Mouse (Mus musculus): ENCODE data around the gene Oaz2. TPM values are rescaled to one million over a fixed set of nuclear protein-coding genes. Genes with fewer than 3 reads are reported as not detected.
A peak's percentile ranks its signal among the peaks of the same experiment; 100 is the strongest.
"Not testable (repeated sequence)": the region's sequence is repeated elsewhere in the genome, so short reads cannot be mapped to it uniquely, and the experiment has no call there.

The Oaz2 gene
- polyA plus RNA-seq, 1 experiment = 242 TPM

DNA sequence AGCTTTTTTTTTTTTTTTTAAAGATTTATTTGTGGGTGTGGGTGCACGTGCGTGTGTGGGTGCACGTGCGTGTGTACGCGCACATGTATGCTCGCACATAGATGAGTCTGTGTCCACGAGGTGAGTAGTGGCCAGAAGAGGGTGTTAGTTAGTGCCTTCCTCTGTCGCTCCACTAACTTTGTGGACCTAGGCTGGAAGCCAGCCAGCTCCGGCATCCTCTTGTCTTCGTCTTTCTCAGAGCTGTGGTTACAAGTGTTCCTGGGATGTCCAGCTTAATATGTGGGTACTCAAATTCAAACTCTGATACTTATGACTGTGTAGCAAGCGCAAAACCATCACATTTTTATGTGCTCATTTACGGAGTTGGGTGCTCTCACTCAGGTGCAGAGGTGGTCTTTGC is 19.1 kb upstream of the Oaz2 start:
- H3K4me1 ChIP-seq (ENCODE audit: control insufficient read depth, insufficient read depth, low read length) = no peaks in the 10 kb centered on the region; the same call in 1 of the 2 replicates
- no peak for DNase-seq
- TF ChIP-seq CTCF (IDR thresholded peaks at IDR 0.05; ENCODE audit: insufficient read depth, low read length) = no peak
- no peak for TF ChIP-seq POLR2A (IDR thresholded peaks at IDR 0.05; ENCODE audit: borderline replicate concordance, extremely low read depth, low read depth, low read length)
- 87% methylated on average over 13 of the region's 13 CpGs for WGBS
- H3K4me3 ChIP-seq (replicated peaks; ENCODE audit: extremely low read depth, low read depth, low read length) = no peak overlapping the region

DNA sequence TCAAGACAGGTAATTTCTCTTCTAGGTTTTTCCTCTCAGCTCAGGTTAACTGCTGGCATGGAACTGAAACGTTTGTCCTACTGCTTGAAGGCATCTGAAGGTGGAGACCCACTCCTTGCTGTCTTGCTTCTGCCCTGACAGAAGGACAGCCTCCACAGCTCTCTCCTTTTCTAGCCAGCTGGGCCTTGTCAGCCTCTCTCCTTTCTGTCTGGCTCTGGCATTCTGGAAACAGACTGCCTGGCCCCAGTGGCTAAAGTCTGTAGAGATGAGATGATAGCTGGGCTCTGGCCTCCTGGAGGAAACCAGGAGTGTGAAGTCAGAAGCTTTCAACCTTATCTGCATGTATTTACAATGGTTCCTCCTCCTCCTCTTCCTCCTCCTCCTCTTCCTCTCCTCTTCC is 17.8 kb upstream of the Oaz2 start:
- Histone ChIP-seq H3K4me3 (replicated peaks; ENCODE audit: extremely low read depth, low read depth, low read length) (no peak overlapping the region), H3K4me1 (ENCODE audit: control insufficient read depth, insufficient read depth, low read length) (no peaks in the 10 kb centered on the region; the same call in 1 of the 2 replicates)
- 25% methylated on average over 1 of the region's 1 CpGs for WGBS
- DNase-seq = peak; percentile 11
- no peak for TF ChIP-seq CTCF (IDR thresholded peaks at IDR 0.05; ENCODE audit: insufficient read depth, low read length)
- TF ChIP-seq POLR2A (IDR thresholded peaks at IDR 0.05; ENCODE audit: borderline replicate concordance, extremely low read depth, low read depth, low read length) = no peak

DNA sequence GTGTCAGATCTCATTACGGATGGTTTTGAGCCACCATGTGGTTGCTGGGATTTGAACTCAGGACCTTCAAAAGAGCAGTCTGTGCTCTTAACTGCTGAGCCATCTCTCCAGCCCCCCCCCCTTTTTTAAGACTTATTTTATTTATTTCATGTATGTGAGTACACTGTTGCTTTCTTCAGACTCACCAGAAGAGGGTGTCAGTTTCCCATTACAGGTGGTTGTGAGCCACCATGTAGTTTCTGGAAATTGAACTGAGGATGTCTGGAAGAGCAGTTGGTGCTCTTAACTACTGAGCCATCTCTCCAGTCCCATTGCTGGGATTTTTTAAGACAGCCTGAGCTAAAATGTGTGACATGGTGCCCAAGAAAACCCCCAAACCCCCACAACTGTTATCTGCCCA is 15.8 kb upstream of the Oaz2 start:
- 83% methylated on average over 1 of the region's 1 CpGs for WGBS
- not testable (repeated sequence) for DNase-seq; H3K4me3 ChIP-seq (replicated peaks; ENCODE audit: extremely low read depth, low read depth, low read length)

DNA sequence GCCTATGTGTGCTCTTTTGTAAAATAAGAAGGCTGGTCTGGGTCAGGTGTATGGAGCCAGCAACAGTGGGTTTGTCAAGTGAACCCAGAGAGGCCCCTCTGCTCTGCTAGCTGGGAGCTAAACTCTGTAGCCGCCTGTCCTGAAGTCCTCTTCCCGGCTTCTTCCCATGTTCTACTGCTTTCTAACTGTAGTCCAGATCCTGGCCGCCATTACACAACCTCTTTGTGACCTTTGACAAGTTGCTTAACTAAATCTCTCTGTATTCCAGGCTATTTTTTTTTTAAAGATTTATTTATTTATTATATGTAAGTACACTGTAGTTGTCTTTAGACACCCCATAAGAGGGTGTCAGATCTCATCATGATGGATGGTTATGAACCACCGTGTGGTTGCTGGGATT is 14.1 kb upstream of the Oaz2 start:
- TF ChIP-seq CTCF (IDR thresholded peaks at IDR 0.05; ENCODE audit: insufficient read depth, low read length) (no peak), POLR2A (IDR thresholded peaks at IDR 0.05; ENCODE audit: borderline replicate concordance, extremely low read depth, low read depth, low read length) (no peak)
- WGBS = 84% methylated on average over 4 of the region's 4 CpGs
- no peak for DNase-seq

More for the DNA sequence above, 15.8 kb upstream of the Oaz2 start:
- H3K4me1 ChIP-seq (ENCODE audit: control insufficient read depth, insufficient read depth, low read length) = not testable (repeated sequence)

DNA sequence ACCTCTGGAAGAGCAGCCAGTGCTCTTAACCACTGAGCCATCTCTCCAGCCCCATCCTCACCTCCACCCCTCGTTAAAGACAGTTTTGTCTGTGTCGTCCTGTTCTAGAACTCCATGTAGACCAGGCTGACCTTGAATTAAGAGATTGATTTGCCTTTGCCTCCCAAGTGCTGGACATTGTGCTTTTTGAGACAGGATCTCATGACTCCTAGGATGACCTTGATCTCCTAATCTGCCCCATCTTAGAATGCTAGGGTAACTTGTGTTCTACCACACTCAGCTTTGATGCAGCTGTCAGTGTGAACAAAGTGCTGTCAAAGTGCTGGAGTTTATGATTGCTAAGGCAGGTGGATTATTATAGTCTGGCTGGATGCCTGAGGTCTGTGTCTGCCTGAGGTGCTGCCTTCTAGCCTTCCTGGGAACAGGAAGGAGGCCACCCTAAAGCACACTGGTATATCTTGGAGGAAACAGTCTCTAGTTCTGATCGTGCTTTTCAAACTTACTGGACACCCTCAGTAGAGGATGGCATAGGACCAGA is 13.0 kb upstream of the Oaz2 start:
- Histone ChIP-seq H3K4me1 (ENCODE audit: control insufficient read depth, insufficient read depth, low read length) (no peaks in the 10 kb centered on the region; the same call in 1 of the 2 replicates), H3K4me3 (replicated peaks; ENCODE audit: extremely low read depth, low read depth, low read length) (no peak overlapping the region)
- no peak for DNase-seq
- 83% methylated on average over 3 of the region's 3 CpGs for WGBS
- TF ChIP-seq POLR2A (IDR thresholded peaks at IDR 0.05; ENCODE audit: borderline replicate concordance, extremely low read depth, low read depth, low read length) (no peak), CTCF (IDR thresholded peaks at IDR 0.05; ENCODE audit: insufficient read depth, low read length) (no peak)

More for the DNA sequence above, 14.1 kb upstream of the Oaz2 start:
- Histone ChIP-seq H3K4me3 (replicated peaks; ENCODE audit: extremely low read depth, low read depth, low read length) (no peak overlapping the region), H3K4me1 (ENCODE audit: control insufficient read depth, insufficient read depth, low read length) (no peaks in the 10 kb centered on the region; the same call in 1 of the 2 replicates)

DNA sequence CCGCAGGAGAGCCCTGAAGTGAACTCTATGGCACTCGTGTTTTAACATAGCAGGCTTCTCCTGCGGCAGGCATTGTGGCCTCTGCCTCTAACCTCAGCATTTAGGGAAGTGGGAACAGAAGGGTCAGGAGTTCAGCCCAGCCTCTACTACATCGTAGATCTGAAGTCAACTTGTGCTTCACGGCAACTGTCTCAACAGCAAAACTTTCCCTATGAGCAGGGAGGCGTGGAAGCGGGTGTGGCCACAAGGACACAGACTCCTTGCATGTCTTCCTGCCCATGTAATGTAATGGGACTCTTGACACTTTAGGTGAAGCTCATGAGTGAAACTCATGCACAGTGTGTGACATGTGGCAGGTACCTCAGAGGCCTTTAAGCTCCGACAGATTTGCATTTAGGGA is 12.3 kb upstream of the Oaz2 start:
- TF ChIP-seq CTCF (IDR thresholded peaks at IDR 0.05; ENCODE audit: insufficient read depth, low read length) (no peak), POLR2A (IDR thresholded peaks at IDR 0.05; ENCODE audit: borderline replicate concordance, extremely low read depth, low read depth, low read length) (no peak)
- WGBS = 63% methylated on average over 8 of the region's 8 CpGs
- no peaks in the 10 kb centered on the region for H3K4me1 ChIP-seq (ENCODE audit: control insufficient read depth, insufficient read depth, low read length)
- H3K4me3 ChIP-seq (replicated peaks; ENCODE audit: extremely low read depth, low read depth, low read length) = no peak overlapping the region
- no peak for DNase-seq

DNA sequence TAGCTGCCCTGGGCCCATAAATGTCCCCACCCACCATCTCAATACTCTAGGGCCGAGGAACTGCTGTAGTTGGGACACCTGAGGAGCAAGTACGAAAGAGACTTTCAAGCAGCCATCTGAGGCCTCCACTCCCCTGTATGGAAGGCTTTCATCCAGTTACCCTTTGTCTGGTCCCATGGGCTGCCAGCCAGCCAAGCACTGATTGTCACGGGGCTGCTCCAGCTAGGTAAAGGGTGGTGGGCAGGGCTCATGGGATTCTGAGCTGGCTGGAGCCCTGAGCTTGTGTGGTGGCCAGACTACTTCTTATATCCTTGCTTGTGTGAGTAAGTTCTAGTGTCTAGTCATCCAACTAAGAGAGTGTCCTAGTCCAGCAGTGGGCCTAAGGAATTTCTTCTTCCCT is 10.6 kb upstream of the Oaz2 start:
- H3K4me1 ChIP-seq (ENCODE audit: control insufficient read depth, insufficient read depth, low read length) = no peaks in the 10 kb centered on the region
- 80% methylated on average over 3 of the region's 3 CpGs for WGBS
- no peak for DNase-seq
- H3K4me3 ChIP-seq (replicated peaks; ENCODE audit: extremely low read depth, low read depth, low read length) = no peak overlapping the region
- TF ChIP-seq CTCF (IDR thresholded peaks at IDR 0.05; ENCODE audit: insufficient read depth, low read length) (no peak), POLR2A (IDR thresholded peaks at IDR 0.05; ENCODE audit: borderline replicate concordance, extremely low read depth, low read depth, low read length) (no peak)

DNA sequence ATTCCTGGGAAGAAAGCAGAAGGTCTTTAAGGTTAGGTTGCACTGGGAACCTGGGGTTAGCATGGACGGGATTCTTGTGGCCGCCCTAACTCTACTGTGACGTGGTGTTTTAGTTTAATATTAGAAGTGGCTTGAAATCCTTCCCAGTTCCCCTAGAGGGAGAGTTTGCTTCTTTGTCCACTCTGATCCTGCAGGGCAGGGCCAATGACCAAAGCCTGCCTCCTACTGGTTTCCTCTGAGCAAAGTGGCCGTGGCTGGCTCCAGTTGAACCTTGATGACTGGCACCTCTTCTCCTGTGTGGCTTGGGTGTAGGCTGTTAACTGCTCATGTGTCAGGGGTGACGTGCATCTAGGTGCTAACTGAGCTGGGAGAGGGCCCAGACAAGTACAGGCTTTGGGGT is 6.8 kb upstream of the Oaz2 start:
- Histone ChIP-seq H3K4me3 (replicated peaks; ENCODE audit: extremely low read depth, low read depth, low read length) (no peak overlapping the region), H3K4me1 (ENCODE audit: control insufficient read depth, insufficient read depth, low read length) (peaks cover 2% of the 10 kb centered on the region)
- TF ChIP-seq CTCF (IDR thresholded peaks at IDR 0.05; ENCODE audit: insufficient read depth, low read length) (peak; percentile 14; the same call in 1 of the 2 replicates), POLR2A (IDR thresholded peaks at IDR 0.05; ENCODE audit: borderline replicate concordance, extremely low read depth, low read depth, low read length) (no peak)
- DNase-seq = no peak
- WGBS = 46% methylated on average over 5 of the region's 5 CpGs

DNA sequence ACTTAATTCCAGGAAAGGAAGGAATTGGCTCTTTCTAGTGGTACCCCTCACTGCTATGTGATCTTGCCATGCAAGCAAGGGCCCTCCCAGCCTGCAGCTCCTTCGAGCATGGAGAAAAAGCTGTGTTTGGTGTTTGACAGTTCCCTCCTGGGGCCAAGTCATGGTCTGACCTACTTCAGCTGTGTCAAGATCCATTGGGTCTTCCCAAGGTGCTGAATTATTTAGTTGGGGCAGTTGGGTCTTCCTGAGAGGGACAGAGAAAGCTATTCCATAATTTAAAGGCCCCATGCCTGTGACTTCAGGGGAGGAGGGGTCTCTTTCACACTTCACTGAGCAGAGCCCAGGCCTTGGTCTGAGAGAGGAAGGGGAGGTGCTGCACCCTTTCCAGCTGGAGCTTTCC is 6.3 kb upstream of the Oaz2 start:
- DNase-seq = no peak
- no peak overlapping the region for H3K4me3 ChIP-seq (replicated peaks; ENCODE audit: extremely low read depth, low read depth, low read length)
- 76% methylated on average over 1 of the region's 1 CpGs for WGBS
- H3K4me1 ChIP-seq (ENCODE audit: control insufficient read depth, insufficient read depth, low read length) = peaks cover 4% of the 10 kb centered on the region
- no peak for TF ChIP-seq CTCF (IDR thresholded peaks at IDR 0.05; ENCODE audit: insufficient read depth, low read length)
- no peak for TF ChIP-seq POLR2A (IDR thresholded peaks at IDR 0.05; ENCODE audit: borderline replicate concordance, extremely low read depth, low read depth, low read length)

DNA sequence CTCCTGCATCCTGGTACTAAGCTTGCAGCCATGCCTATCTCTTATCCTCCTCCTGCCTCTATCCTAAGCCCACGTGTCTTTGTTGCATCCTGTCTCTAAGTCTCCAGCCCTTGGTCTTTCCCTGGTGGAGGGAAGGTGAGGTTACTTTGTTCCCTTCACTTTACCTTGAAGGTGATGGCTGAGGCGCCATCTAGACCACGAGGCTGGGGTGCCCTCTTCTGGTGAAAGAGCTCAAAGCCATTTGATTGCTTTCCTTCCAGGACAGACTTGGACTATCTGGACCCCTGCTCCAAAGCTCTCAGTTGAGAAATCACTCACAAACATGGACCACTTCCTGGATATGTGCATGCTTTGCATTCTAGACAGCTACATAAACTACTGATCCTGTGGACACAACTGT is 3.6 kb upstream of the Oaz2 start:
- Histone ChIP-seq H3K4me1 (ENCODE audit: control insufficient read depth, insufficient read depth, low read length) (peaks cover 4% of the 10 kb centered on the region), H3K4me3 (replicated peaks; ENCODE audit: extremely low read depth, low read depth, low read length) (no peak overlapping the region)
- TF ChIP-seq CTCF (IDR thresholded peaks at IDR 0.05; ENCODE audit: insufficient read depth, low read length) (peak; percentile 88), POLR2A (IDR thresholded peaks at IDR 0.05; ENCODE audit: borderline replicate concordance, extremely low read depth, low read depth, low read length) (no peak)
- WGBS = 1% methylated on average over 3 of the region's 3 CpGs
- DNase-seq = peak; percentile 65
